Mouse (Mus musculus) bone marrow, adult 2 months (tissue): ENCODE measurements at regions not wholly inside any gene's neighbourhood (a gene's known extent, or its start where the extent isn't known, plus 50 kb on each side); places are given as distances from the start of the nearest gene placed in this dataset.

Experiments used
- CTCF ChIP-seq: fragments of 200-500 bp; IDR thresholded peaks from 2 replicates; pipeline ENCODE4 v1.5.1; 2011; ENCODE audit warnings: low read length, control low read depth; ENCODE audit not compliant: control insufficient read depth, insufficient read depth
- POLR2A ChIP-seq: fragments of 200-500 bp; IDR thresholded peaks from 2 replicates; pipeline ENCODE4 v1.6.1; 2011; ENCODE audit warnings: low read depth, mild to moderate bottlenecking, control low read depth, low read length, borderline replicate concordance; ENCODE audit not compliant: control insufficient read depth

GRCm38 (mm10) chr11:64833786-64834185, 145.1 kb upstream of the Elac2 start:
- TF ChIP-seq CTCF (no peak), POLR2A (no peak)
